Mouse (Mus musculus): ENCODE measurements at regions not wholly inside any gene's neighbourhood (a gene's known extent, or its start where the extent isn't known, plus 50 kb on each side); places are given as distances from the start of the nearest gene placed in this dataset.

- DNase-seq (ENCODE audit: low spot score): no peak
- H3K27me3 ChIP-seq (ENCODE audit: control insufficient read depth, insufficient read depth, low read length): no peaks in the 10 kb centered on the region
- H3K9me3 ChIP-seq (ENCODE audit: control insufficient read depth, low read length): no peaks in the 10 kb centered on the region
- no peak for ATAC-seq (ENCODE audit: insufficient read depth, low FRiP score, low TSS enrichment)
- H3K27ac ChIP-seq (ENCODE audit: low read depth, low read length): no peak overlapping the region
- 85% methylated on average over 5 of the region's 5 CpGs for WGBS
- H3K9ac ChIP-seq (ENCODE audit: low read length): no peak overlapping the region
- H3K4me1 ChIP-seq (ENCODE audit: control insufficient read depth, insufficient read depth, low read length): peaks cover 11% of the 10 kb centered on the region
- no peak overlapping the region for H3K4me2 ChIP-seq (ENCODE audit: low read depth)
- H3K36me3 ChIP-seq (ENCODE audit: control insufficient read depth, insufficient read depth, low read length): no peaks in the 10 kb centered on the region
- no peak overlapping the region for H3K4me3 ChIP-seq (ENCODE audit: low read depth, low read length)
Measured at GRCm38 (mm10) chr1:88851931-88852330, 149.9 kb upstream of the Arl4c start.

GRCm38 (mm10) chr1:88860871-88861589 lies 159.0 kb upstream of the Arl4c start:
- WGBS: 67% methylated on average over 7 of the region's 7 CpGs
- ATAC-seq (ENCODE audit: insufficient read depth, low FRiP score, low TSS enrichment): no peak

GRCm38 (mm10) chr1:88861590-88861935 lies 159.5 kb upstream of the Arl4c start:
- no peak for ATAC-seq (ENCODE audit: insufficient read depth, low FRiP score, low TSS enrichment)
- no peak overlapping the region for H3K4me2 ChIP-seq (ENCODE audit: low read depth)
- 73% methylated on average over 4 of the region's 4 CpGs for WGBS

More at GRCm38 (mm10) chr1:88860871-88861589, 159.0 kb upstream of the Arl4c start:
- DNase-seq (ENCODE audit: low spot score): no peak
- Histone ChIP-seq H3K27me3 (ENCODE audit: control insufficient read depth, insufficient read depth, low read length) (no peaks in the 10 kb centered on the region), H3K9me3 (ENCODE audit: control insufficient read depth, low read length) (no peaks in the 10 kb centered on the region), H3K4me3 (ENCODE audit: low read depth, low read length) (no peak overlapping the region), H3K9ac (ENCODE audit: low read length) (no peak overlapping the region), H3K36me3 (ENCODE audit: control insufficient read depth, insufficient read depth, low read length) (no peaks in the 10 kb centered on the region), H3K4me1 (ENCODE audit: control insufficient read depth, insufficient read depth, low read length) (no peaks in the 10 kb centered on the region), H3K27ac (ENCODE audit: low read depth, low read length) (no peak overlapping the region), H3K4me2 (ENCODE audit: low read depth) (no peak overlapping the region)

GRCm38 (mm10) chr1:88865436-88865835 lies 163.4 kb upstream of the Arl4c start:
- 50% methylated on average over 6 of the region's 6 CpGs for WGBS

More at GRCm38 (mm10) chr1:88861590-88861935, 159.5 kb upstream of the Arl4c start:
- Histone ChIP-seq H3K9me3 (ENCODE audit: control insufficient read depth, low read length) (no peaks in the 10 kb centered on the region), H3K27ac (ENCODE audit: low read depth, low read length) (no peak overlapping the region), H3K9ac (ENCODE audit: low read length) (no peak overlapping the region), H3K4me3 (ENCODE audit: low read depth, low read length) (no peak overlapping the region), H3K27me3 (ENCODE audit: control insufficient read depth, insufficient read depth, low read length) (no peaks in the 10 kb centered on the region), H3K4me1 (ENCODE audit: control insufficient read depth, insufficient read depth, low read length) (no peaks in the 10 kb centered on the region), H3K36me3 (ENCODE audit: control insufficient read depth, insufficient read depth, low read length) (no peaks in the 10 kb centered on the region)
- no peak for DNase-seq (ENCODE audit: low spot score)

GRCm38 (mm10) chr1:88866571-88866970 lies 164.6 kb upstream of the Arl4c start:
- no peaks in the 10 kb centered on the region for H3K4me1 ChIP-seq (ENCODE audit: control insufficient read depth, insufficient read depth, low read length)
- H3K27me3 ChIP-seq (ENCODE audit: control insufficient read depth, insufficient read depth, low read length): no peaks in the 10 kb centered on the region
- DNase-seq (ENCODE audit: low spot score): no peak
- WGBS: 76% methylated on average over 2 of the region's 2 CpGs
- no peak overlapping the region for H3K4me3 ChIP-seq (ENCODE audit: low read depth, low read length)
- H3K4me2 ChIP-seq (ENCODE audit: low read depth): no peak overlapping the region
- ATAC-seq (ENCODE audit: insufficient read depth, low FRiP score, low TSS enrichment): no peak
- H3K9me3 ChIP-seq (ENCODE audit: control insufficient read depth, low read length): no peaks in the 10 kb centered on the region
- H3K36me3 ChIP-seq (ENCODE audit: control insufficient read depth, insufficient read depth, low read length): no peaks in the 10 kb centered on the region
- H3K9ac ChIP-seq (ENCODE audit: low read length): no peak overlapping the region
- no peak overlapping the region for H3K27ac ChIP-seq (ENCODE audit: low read depth, low read length)

More at GRCm38 (mm10) chr1:88865436-88865835, 163.4 kb upstream of the Arl4c start:
- Histone ChIP-seq H3K4me2 (ENCODE audit: low read depth) (no peak overlapping the region), H3K4me3 (ENCODE audit: low read depth, low read length) (no peak overlapping the region), H3K9me3 (ENCODE audit: control insufficient read depth, low read length) (no peaks in the 10 kb centered on the region), H3K9ac (ENCODE audit: low read length) (no peak overlapping the region), H3K36me3 (ENCODE audit: control insufficient read depth, insufficient read depth, low read length) (no peaks in the 10 kb centered on the region), H3K4me1 (ENCODE audit: control insufficient read depth, insufficient read depth, low read length) (no peaks in the 10 kb centered on the region), H3K27ac (ENCODE audit: low read depth, low read length) (no peak overlapping the region), H3K27me3 (ENCODE audit: control insufficient read depth, insufficient read depth, low read length) (no peaks in the 10 kb centered on the region)
- no peak for ATAC-seq (ENCODE audit: insufficient read depth, low FRiP score, low TSS enrichment)
- DNase-seq (ENCODE audit: low spot score): no peak

GRCm38 (mm10) chr1:88867138-88867537 lies 165.1 kb upstream of the Arl4c start:
- no peak for DNase-seq (ENCODE audit: low spot score)
- whole genome bisulfite sequencing: 70% methylated on average over 3 of the region's 3 CpGs

GRCm38 (mm10) chr1:88869885-88870284 lies 167.9 kb upstream of the Arl4c start:
- no peak overlapping the region for H3K4me2 ChIP-seq (ENCODE audit: low read depth)
- no peaks in the 10 kb centered on the region for H3K36me3 ChIP-seq (ENCODE audit: control insufficient read depth, insufficient read depth, low read length)
- H3K4me1 ChIP-seq (ENCODE audit: control insufficient read depth, insufficient read depth, low read length): no peaks in the 10 kb centered on the region
- H3K27ac ChIP-seq (ENCODE audit: low read depth, low read length): no peak overlapping the region
- DNase-seq (ENCODE audit: low spot score) (no peak), ATAC-seq (ENCODE audit: insufficient read depth, low FRiP score, low TSS enrichment) (no peak)
- H3K9me3 ChIP-seq (ENCODE audit: control insufficient read depth, low read length): no peaks in the 10 kb centered on the region
- 80% methylated on average over 4 of the region's 4 CpGs for WGBS
- no peaks in the 10 kb centered on the region for H3K27me3 ChIP-seq (ENCODE audit: control insufficient read depth, insufficient read depth, low read length)
- no peak overlapping the region for H3K9ac ChIP-seq (ENCODE audit: low read length)
- no peak overlapping the region for H3K4me3 ChIP-seq (ENCODE audit: low read depth, low read length)

More at GRCm38 (mm10) chr1:88867138-88867537, 165.1 kb upstream of the Arl4c start:
- Histone ChIP-seq H3K4me1 (ENCODE audit: control insufficient read depth, insufficient read depth, low read length) (no peaks in the 10 kb centered on the region), H3K27me3 (ENCODE audit: control insufficient read depth, insufficient read depth, low read length) (no peaks in the 10 kb centered on the region), H3K9ac (ENCODE audit: low read length) (no peak overlapping the region), H3K36me3 (ENCODE audit: control insufficient read depth, insufficient read depth, low read length) (no peaks in the 10 kb centered on the region), H3K9me3 (ENCODE audit: control insufficient read depth, low read length) (no peaks in the 10 kb centered on the region), H3K4me2 (ENCODE audit: low read depth) (no peak overlapping the region), H3K4me3 (ENCODE audit: low read depth, low read length) (no peak overlapping the region), H3K27ac (ENCODE audit: low read depth, low read length) (no peak overlapping the region)
- ATAC-seq (ENCODE audit: insufficient read depth, low FRiP score, low TSS enrichment): no peak

- H3K9me3 ChIP-seq (ENCODE audit: control insufficient read depth, low read length): no peaks in the 10 kb centered on the region
- WGBS: 38% methylated on average over 6 of the region's 6 CpGs
- no peak for DNase-seq (ENCODE audit: low spot score)
Measured at GRCm38 (mm10) chr1:88875356-88875755, 173.3 kb upstream of the Arl4c start.

GRCm38 (mm10) chr1:88877441-88877840 lies 175.4 kb upstream of the Arl4c start:
- Histone ChIP-seq H3K36me3 (ENCODE audit: control insufficient read depth, insufficient read depth, low read length) (no peaks in the 10 kb centered on the region), H3K4me2 (ENCODE audit: low read depth) (no peak overlapping the region), H3K4me3 (ENCODE audit: low read depth, low read length) (no peak overlapping the region), H3K27me3 (ENCODE audit: control insufficient read depth, insufficient read depth, low read length) (no peaks in the 10 kb centered on the region), H3K27ac (ENCODE audit: low read depth, low read length) (no peak overlapping the region), H3K4me1 (ENCODE audit: control insufficient read depth, insufficient read depth, low read length) (no peaks in the 10 kb centered on the region), H3K9ac (ENCODE audit: low read length) (no peak overlapping the region), H3K9me3 (ENCODE audit: control insufficient read depth, low read length) (no peaks in the 10 kb centered on the region)
- ATAC-seq (ENCODE audit: insufficient read depth, low FRiP score, low TSS enrichment): no peak
- WGBS: 90% methylated on average over 11 of the region's 11 CpGs
- no peak for DNase-seq (ENCODE audit: low spot score)

More at GRCm38 (mm10) chr1:88875356-88875755, 173.3 kb upstream of the Arl4c start:
- Histone ChIP-seq H3K36me3 (ENCODE audit: control insufficient read depth, insufficient read depth, low read length) (no peaks in the 10 kb centered on the region), H3K27me3 (ENCODE audit: control insufficient read depth, insufficient read depth, low read length) (no peaks in the 10 kb centered on the region), H3K4me1 (ENCODE audit: control insufficient read depth, insufficient read depth, low read length) (no peaks in the 10 kb centered on the region), H3K27ac (ENCODE audit: low read depth, low read length) (no peak overlapping the region), H3K4me2 (ENCODE audit: low read depth) (no peak overlapping the region), H3K4me3 (ENCODE audit: low read depth, low read length) (no peak overlapping the region), H3K9ac (ENCODE audit: low read length) (no peak overlapping the region)
- no peak for ATAC-seq (ENCODE audit: insufficient read depth, low FRiP score, low TSS enrichment)
